Mouse (Mus musculus) MEL (cell line): ENCODE measurements at regions not wholly inside any gene's neighbourhood (a gene's known extent, or its start where the extent isn't known, plus 50 kb on each side); places are given as distances from the start of the nearest gene placed in this dataset.
"Not testable (repeated sequence)": the region's sequence is repeated elsewhere in the genome, so short reads cannot be mapped to it uniquely, and the experiment has no call there.

Experiments
- MYC ChIP-seq: IDR thresholded peaks from 2 replicates; pipeline ENCODE4 v1.6.1; 2011; ENCODE audit warnings: low read depth, mild to moderate bottlenecking, low read length, improper control_type of control experiment, moderate library complexity
- TAL1 ChIP-seq: IDR thresholded peaks from 2 replicates; pipeline ENCODE4 v1.6.1; 2012; ENCODE audit warnings: mild to moderate bottlenecking, inconsistent platforms, low read length, moderate library complexity, mixed read lengths
- TCF12 ChIP-seq: IDR thresholded peaks from 2 replicates; pipeline ENCODE4 v1.6.1; 2014; ENCODE audit warnings: low read depth, mild to moderate bottlenecking, inconsistent platforms, low read length, improper control_type of control experiment, moderate library complexity

DNA sequence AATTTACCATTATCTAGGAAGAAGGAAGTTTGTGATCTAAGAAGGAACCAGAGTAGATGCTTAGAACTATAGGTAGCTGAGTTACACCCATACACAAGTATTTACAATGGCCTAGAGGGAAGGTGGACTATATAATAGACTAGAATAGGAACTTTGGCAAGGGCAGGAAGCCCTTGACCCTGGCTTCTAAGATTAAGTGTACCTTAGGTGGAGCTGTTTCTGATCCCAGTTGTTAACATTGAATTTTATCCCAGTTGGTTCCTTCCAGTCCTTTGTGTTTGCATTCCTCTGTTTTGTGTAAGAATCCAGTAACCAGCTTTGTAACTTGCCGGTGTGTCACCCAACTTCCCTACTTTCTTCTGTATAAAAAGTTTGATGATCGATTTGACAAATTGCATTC lies 294.1 kb downstream of the Plod2 start:
- TF ChIP-seq MYC, TAL1, TCF12: not testable (repeated sequence)
